Mouse (Mus musculus) layer of hippocampus, adult 6 months (tissue): ENCODE measurements around the gene Nsun5. TPM values are rescaled to one million over a fixed set of nuclear protein-coding genes. Genes with fewer than 3 reads are reported as not detected.

Experiments used
- long read RNA-seq, 2 experiments: library from polyadenylated mRNA; unstranded; transcript quantifications; one replicate each; pipeline ENCODE4 v2.0.0; 2019 to 2020
- microRNA-seq: library from miRNA; unstranded; fragments of <30 nt; microRNA quantifications from one replicate; pipeline ENCODE4 v1.2.0, GENCODE M21; 2020
- polyA plus RNA-seq: library from polyadenylated mRNA; unstranded; fragments of <200 nt; fragmentation: Nextera tagmentation; gene quantifications from 2 replicates; pipeline ENCODE4 v1.2.3, GENCODE M21; 2021

Gene Nsun5
- polyA plus RNA-seq: 8.5 and 8.6 TPM in 2 replicates
- long read RNA-seq, experiment 1, transcript Nsun5-201 (10 exons, 2,243 nt): major isoform, 8 of 16 reads
- long read RNA-seq, experiment 1, partial matches to known transcripts: 0 of 16 reads
- long read RNA-seq, experiment 1, other reads (novel, unspliced or antisense): 8 of 16 reads
- long read RNA-seq, experiment 2, transcript Nsun5-201 (10 exons, 2,243 nt): major isoform, 23 of 57 reads
- long read RNA-seq, experiment 2, partial matches to known transcripts: 1 of 57 reads
- long read RNA-seq, experiment 2, other reads (novel, unspliced or antisense): 33 of 57 reads

GRCm38 (mm10) chr5:135369787-135370654 lies at the start of gene Nsun5:
Gene Nsun5, plus strand, starts transcription at chr5:135369953.

GRCm38 (mm10) chr5:135349862-135350261 lies 19.9 kb upstream of the Nsun5 start, which contains the start of gene Fkbp6:
Gene Fkbp6, minus strand, starts transcription at chr5:135350044.

GRCm38 (mm10) chr5:135352995-135353394 lies 16.8 kb upstream of the Nsun5 start, which contains the start of gene Trim50:
Gene Trim50, plus strand, starts transcription at chr5:135353295.

GRCm38 (mm10) chr5:135394004-135394823 lies 24.5 kb downstream of the Nsun5 start, which contains the start of gene Pom121:
Gene Pom121, minus strand, starts transcription at chr5:135394546.

Small RNA genes within 50 kb of the gene (microRNA-seq; reads per million reads assigned to microRNA genes)
- gene Mir7033: 1.1 reads per million

Other genes starting within 250 kb of the Nsun5 start
- gene Tbl2, start 220.3 kb upstream of the Nsun5 start, polyA plus RNA-seq: 17.6 and 17.9 TPM in 2 replicates
- gene Bcl7b, start 201.7 kb upstream of the Nsun5 start, polyA plus RNA-seq: 78.1 and 83.6 TPM in 2 replicates
- gene Baz1b, start 182.7 kb upstream of the Nsun5 start, polyA plus RNA-seq: 10.4 and 12.0 TPM in 2 replicates
- gene Fzd9, start 118.7 kb upstream of the Nsun5 start, polyA plus RNA-seq: 4.5 and 8.4 TPM in 2 replicates
- gene Fkbp6, start 19.9 kb upstream of the Nsun5 start, polyA plus RNA-seq: 0.18 TPM in 2 replicates
- not detected in 2 replicates for gene Trim50, start 16.7 kb upstream of the Nsun5 start, polyA plus RNA-seq
- 7.2 and 7.4 TPM in 2 replicates for gene Pom121, start 24.6 kb downstream of the Nsun5 start, polyA plus RNA-seq
- gene Hip1, start 175.2 kb downstream of the Nsun5 start, polyA plus RNA-seq: 9.8 and 10.1 TPM in 2 replicates
- gene Ccl26, start 193.6 kb downstream of the Nsun5 start, polyA plus RNA-seq: not detected in 2 replicates
- gene Ccl24, start 203.1 kb downstream of the Nsun5 start, polyA plus RNA-seq: 0.29 and 0.67 TPM in 2 replicates